ENCODE assay signal across 8 mouse cellular contexts in the genomic region with DNA sequence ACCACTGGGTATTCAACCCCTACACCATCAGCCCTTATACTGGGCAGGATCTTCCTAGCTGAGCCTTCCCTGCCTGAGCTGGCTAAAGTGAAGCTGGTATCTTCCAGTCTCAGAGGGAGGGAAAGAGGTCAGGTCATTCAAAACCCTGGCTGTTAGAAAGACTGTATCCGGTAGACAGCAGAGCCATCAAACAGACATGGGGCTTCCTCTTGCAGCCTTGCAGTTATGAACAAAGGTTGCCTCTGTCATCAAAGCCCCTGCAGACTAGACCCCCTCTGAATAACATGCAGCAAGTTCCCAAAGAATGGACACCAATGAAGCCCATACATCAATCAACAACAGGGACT.
A peak's percentile ranks its signal among the peaks of the same experiment; 100 is the strongest.
DNase-seq lines count a peak whose midpoint lies in the region; ATAC-seq lines count a peak whose summit lies in the region.

No protein-coding gene starts in this region.

- no peak overlapping the region for H3K4me3 ChIP-seq in heart, embryonic 15.5 days
- no peak overlapping the region for H3K4me3 ChIP-seq in midbrain, embryonic 15.5 days
- H3K4me3 ChIP-seq in midbrain, embryonic 11.5 days (ENCODE audit: low read depth, low read length): no peak overlapping the region
- H3K4me3 ChIP-seq in embryonic facial prominence, embryonic 15.5 days (replicated peaks): no peak overlapping the region
- no peak overlapping the region for H3K4me3 ChIP-seq in forebrain, embryonic 13.5 days

- H3K4me1 ChIP-seq in heart, embryonic 15.5 days (replicated peaks): peaks cover 30% of the 10 kb centered on the region
- 0 out of 2 replicates have a peak, but pooled peaks cover 3% of the 10 kb centered on the region for H3K4me1 ChIP-seq in midbrain, embryonic 15.5 days
- peaks cover 3% of the 10 kb centered on the region; the same call in 1 of the 2 replicates for H3K4me1 ChIP-seq in midbrain, embryonic 11.5 days (ENCODE audit: control insufficient read depth, insufficient read depth, low read length)
- H3K4me1 ChIP-seq in embryonic facial prominence, embryonic 15.5 days: peaks cover 5% of the 10 kb centered on the region
- H3K4me1 ChIP-seq in forebrain, embryonic 13.5 days: peaks cover 5% of the 10 kb centered on the region

- peak overlapping the region; percentile 75 for H3K27ac ChIP-seq in heart, embryonic 15.5 days
- 0 out of 2 replicates have a peak overlapping the region, but pooled peaks have one; percentile 1 for H3K27ac ChIP-seq in midbrain, embryonic 15.5 days
- no peak overlapping the region for H3K27ac ChIP-seq in midbrain, embryonic 11.5 days (ENCODE audit: low read depth, low read length)
- peak overlapping the region; percentile 49 for H3K27ac ChIP-seq in embryonic facial prominence, embryonic 15.5 days (replicated peaks)
- H3K27ac ChIP-seq in forebrain, embryonic 13.5 days: no peak overlapping the region

- DNase-seq in heart, adult 9 months (ENCODE audit: low spot score in 2 of 2): no peak
- DNase-seq in midbrain, embryonic 11.5 days (ENCODE audit: low spot score, missing footprints): no peak
- peak; percentile 41 for DNase-seq in naive thymus-derived CD4-positive, alpha-beta T cell, adult 2 months (ENCODE audit: low read depth)
- no peak for DNase-seq in spleen, adult 18-20 months

- ATAC-seq in heart, embryonic 15.5 days (replicated peaks; ENCODE audit: insufficient number of reproducible peaks, insufficient read depth, low FRiP score, low read depth): no peak
- no peak for ATAC-seq in midbrain, embryonic 15.5 days (replicated peaks)
- no peak for ATAC-seq in midbrain, embryonic 11.5 days (ENCODE audit: low FRiP score)
- ATAC-seq in embryonic facial prominence, embryonic 15.5 days (ENCODE audit: insufficient number of reproducible peaks, low FRiP score, low TSS enrichment, low read depth): no peak
- no peak for ATAC-seq in forebrain, embryonic 13.5 days

- no peak overlapping the region for H3K4me2 ChIP-seq in heart, embryonic 15.5 days
- no peak overlapping the region for H3K4me2 ChIP-seq in midbrain, embryonic 15.5 days
- no peak overlapping the region for H3K4me2 ChIP-seq in midbrain, embryonic 11.5 days
- H3K4me2 ChIP-seq in embryonic facial prominence, embryonic 15.5 days (replicated peaks): no peak overlapping the region
- H3K4me2 ChIP-seq in forebrain, embryonic 13.5 days: no peak overlapping the region

- H3K36me3 ChIP-seq in heart, embryonic 15.5 days: no peaks in the 10 kb centered on the region
- H3K36me3 ChIP-seq in midbrain, embryonic 15.5 days (replicated peaks): no peaks in the 10 kb centered on the region
- H3K36me3 ChIP-seq in midbrain, embryonic 11.5 days (ENCODE audit: control insufficient read depth, insufficient read depth, low read length): no peaks in the 10 kb centered on the region
- H3K36me3 ChIP-seq in embryonic facial prominence, embryonic 15.5 days: no peaks in the 10 kb centered on the region
- H3K36me3 ChIP-seq in forebrain, embryonic 13.5 days (ENCODE audit: poor library complexity, severe bottlenecking): no peaks in the 10 kb centered on the region

- no peak overlapping the region for H3K9ac ChIP-seq in heart, embryonic 15.5 days
- no peak overlapping the region for H3K9ac ChIP-seq in midbrain, embryonic 15.5 days
- H3K9ac ChIP-seq in midbrain, embryonic 11.5 days (ENCODE audit: low read length): no peak overlapping the region
- no peak overlapping the region for H3K9ac ChIP-seq in embryonic facial prominence, embryonic 15.5 days
- no peak overlapping the region for H3K9ac ChIP-seq in forebrain, embryonic 13.5 days

- H3K9me3 ChIP-seq in heart, embryonic 15.5 days (replicated peaks): no peaks in the 10 kb centered on the region
- H3K9me3 ChIP-seq in midbrain, embryonic 15.5 days: no peaks in the 10 kb centered on the region
- H3K9me3 ChIP-seq in midbrain, embryonic 11.5 days (ENCODE audit: control insufficient read depth, low read length): no peaks in the 10 kb centered on the region
- H3K9me3 ChIP-seq in embryonic facial prominence, embryonic 15.5 days (replicated peaks): no peaks in the 10 kb centered on the region
- H3K9me3 ChIP-seq in forebrain, embryonic 13.5 days (replicated peaks): no peaks in the 10 kb centered on the region

- 34% methylated on average over 1 of the region's 1 CpGs for WGBS in heart, embryonic 15.5 days
- 88% methylated on average over 1 of the region's 1 CpGs for WGBS in midbrain, embryonic 15.5 days
- 70% methylated on average over 1 of the region's 1 CpGs for WGBS in midbrain, embryonic 11.5 days
- 36% methylated on average over 1 of the region's 1 CpGs for WGBS in embryonic facial prominence, embryonic 15.5 days
- WGBS in forebrain, embryonic 13.5 days: 91% methylated on average over 1 of the region's 1 CpGs

- H3K27me3 ChIP-seq in heart, embryonic 15.5 days: no peaks in the 10 kb centered on the region
- no peaks in the 10 kb centered on the region for H3K27me3 ChIP-seq in midbrain, embryonic 15.5 days (replicated peaks)
- H3K27me3 ChIP-seq in midbrain, embryonic 11.5 days (ENCODE audit: control insufficient read depth, insufficient read depth, low read length): no peaks in the 10 kb centered on the region
- no peaks in the 10 kb centered on the region for H3K27me3 ChIP-seq in embryonic facial prominence, embryonic 15.5 days
- H3K27me3 ChIP-seq in forebrain, embryonic 13.5 days: no peaks in the 10 kb centered on the region

Comparison
In these comparisons a context has a peak if more than half of its experiments do, and no peak if none do; other contexts are left out.
1. H3K27ac ChIP-seq: peak in heart, embryonic 15.5 days (single experiment), midbrain, embryonic 15.5 days (single experiment) and embryonic facial prominence, embryonic 15.5 days (single experiment); none in midbrain, embryonic 11.5 days (single experiment) and forebrain, embryonic 13.5 days (single experiment).